Mouse (Mus musculus) ES-Bruce4 (cell line): Measurements from ENCODE around the gene Ak4.

Source experiments
- CTCF ChIP-seq: IDR thresholded peaks from one replicate; pipeline ENCODE4 v1.8.1; 2011; ENCODE audit warnings: low read depth, low read length
- EP300 ChIP-seq: IDR thresholded peaks from 2 replicates; pipeline ENCODE4 v1.6.1; 2011; ENCODE audit warnings: low read depth, low read length; ENCODE audit not compliant: insufficient read depth

GRCm38 (mm10) chr4:101460114-101460513, 41.0 kb downstream of the Ak4 start:
- TF ChIP-seq CTCF (no peak), EP300 (no peak)
